Mouse (Mus musculus): ENCODE measurements at regions not wholly inside any gene's neighbourhood (a gene's known extent, or its start where the extent isn't known, plus 50 kb on each side); places are given as distances from the start of the nearest gene placed in this dataset.
"Not testable (repeated sequence)": the region's sequence is repeated elsewhere in the genome, so short reads cannot be mapped to it uniquely, and the experiment has no call there.

GRCm38 (mm10) chr8:20100241-20100640 is 197.0 kb downstream of the Gm31371 start:
- TF ChIP-seq CTCF (IDR thresholded peaks at IDR 0.05; ENCODE audit: low read depth, low read length); GATA1 (IDR thresholded peaks at IDR 0.05; ENCODE audit: borderline replicate concordance, low read length); POLR2AphosphoS5 (IDR thresholded peaks at IDR 0.05; ENCODE audit: insufficient replicate concordance, low read depth, low read length); TAL1 (conservative IDR thresholded peaks at IDR 0.05; ENCODE audit: low read depth, low read length); GATA2 (IDR thresholded peaks at IDR 0.05; ENCODE audit: borderline replicate concordance, low read depth, low read length): not testable (repeated sequence)
